In the genomic region with DNA sequence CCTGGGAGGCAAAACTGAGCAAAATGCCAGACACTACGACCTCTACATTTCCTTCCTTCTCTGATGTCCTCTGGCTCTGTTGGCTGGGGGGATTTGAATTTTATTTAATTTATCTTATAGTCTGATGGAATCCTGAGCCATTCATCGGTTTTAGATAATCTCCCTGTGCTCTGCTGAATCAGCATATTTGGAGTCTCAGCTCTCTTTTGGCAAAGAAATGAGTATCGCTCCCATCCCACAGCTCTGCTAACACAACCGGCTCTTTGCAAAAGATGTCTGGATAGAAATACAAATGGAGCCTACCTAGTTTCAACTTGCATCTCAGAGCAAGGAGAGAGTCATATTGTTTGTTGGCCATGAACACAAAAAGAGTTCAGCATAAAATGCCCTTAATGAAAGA, we compare ENCODE assay signal across 15 mouse cellular contexts.
"Had no signal": no experiment of that assay in that cellular context is flagged by ENCODE, and none has a peak within 500 bp of the region (broad histone marks: within the 10 kb centered on the region; RNA-seq: fewer than 3 reads in every experiment).

No protein-coding gene starts in this region.

- H3K4me2 ChIP-seq: limb, embryonic 13.5 days; neural tube, embryonic 13.5 days had no signal

- H3K4me3 ChIP-seq: limb, embryonic 13.5 days; myocyte; neural tube, embryonic 13.5 days had no signal

- H3K27me3 ChIP-seq: limb, embryonic 13.5 days; neural tube, embryonic 13.5 days had no signal

- H3K9ac ChIP-seq: limb, embryonic 13.5 days; liver, embryonic 14.5 days; neural tube, embryonic 13.5 days had no signal

- H3K9me3 ChIP-seq: limb, embryonic 13.5 days; neural tube, embryonic 13.5 days had no signal

- DNase-seq: kidney, adult 18-20 months; kidney, postnatal 10 days; kidney, postnatal 4 days; left cerebral cortex, postnatal 4 days; lung, adult 18-20 months; lung, postnatal 36 days; retina, postnatal 1 day; right cerebral cortex, postnatal 4 days; spleen, adult 18-20 months; thymus, adult 18-20 months; thymus, postnatal 14 days had no signal

- H3K4me1 ChIP-seq: limb, embryonic 13.5 days had no signal

- H3K27ac ChIP-seq: limb, embryonic 13.5 days; liver, embryonic 14.5 days; neural tube, embryonic 13.5 days had no signal

- H3K36me3 ChIP-seq: limb, embryonic 13.5 days; neural tube, embryonic 13.5 days had no signal
